Mouse (Mus musculus): Measurements from ENCODE around the gene Polg.

- no peak for TF ChIP-seq POLR2A (IDR thresholded peaks at IDR 0.05; ENCODE audit: insufficient read length, low read depth)
- no peak for TF ChIP-seq MYOG (IDR thresholded peaks at IDR 0.05; ENCODE audit: control insufficient read depth in 1 of 3, insufficient read depth in 1 of 3, insufficient read length in 2 of 3, low read depth in 2 of 3)
- no peak for TF ChIP-seq E2F4 (IDR thresholded peaks at IDR 0.05; ENCODE audit: insufficient read depth)
- no peak for TF ChIP-seq USF1 (IDR thresholded peaks at IDR 0.05; ENCODE audit: low read depth)
- no peak for TF ChIP-seq REST (IDR thresholded peaks at IDR 0.05; ENCODE audit: insufficient read depth, insufficient read length)
These were observed 3.6 kb upstream of the Polg start for GRCm38 (mm10) chr7:79469766-79470165.
